Mouse (Mus musculus): ENCODE results near the gene Chd6.
A peak's percentile ranks its signal among the peaks of the same experiment; 100 is the strongest.

The Chd6 gene

DNA sequence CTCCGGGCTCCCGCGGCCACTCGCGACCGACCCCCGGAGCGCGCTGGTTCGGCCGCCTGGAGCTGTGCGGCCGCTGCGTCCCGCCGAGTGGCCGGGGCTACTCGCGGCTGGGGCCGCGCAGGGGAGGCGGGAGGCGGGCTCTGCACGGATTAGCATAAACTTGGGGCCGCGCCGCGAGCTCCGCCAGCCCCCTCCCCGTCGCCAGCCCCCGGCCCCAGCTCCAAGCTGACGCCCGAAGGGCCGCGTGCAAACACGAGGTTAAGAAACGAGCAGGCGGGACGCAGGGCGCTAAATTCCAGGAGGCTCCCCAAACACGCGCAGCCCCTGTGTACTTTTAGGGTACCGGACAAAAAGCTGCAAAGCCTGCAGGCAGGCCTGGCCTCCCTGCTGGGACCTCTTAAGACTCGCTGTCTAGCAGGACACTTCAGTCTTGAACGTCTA, 196.6 kb downstream of the Chd6 start, which contains the start of gene Emilin3:
Gene Emilin3, minus strand, starts transcription at position 98 of the 441 bp plus-strand sequence.
- TF ChIP-seq NANOG (IDR thresholded peaks at IDR 0.05; ENCODE audit: borderline replicate concordance, low read length) (no peak), CTCF (conservative IDR thresholded peaks at IDR 0.05; ENCODE audit: low read length) (no peak), POU5F1 (IDR thresholded peaks at IDR 0.05; ENCODE audit: borderline replicate concordance, low read length) (no peak)
- Histone ChIP-seq H3K27me3 (ENCODE audit: insufficient read depth, low read length) (peaks cover 98% of the 10 kb centered on the region), H3K9me3 (ENCODE audit: low read length) (no peaks in the 10 kb centered on the region), H3K36me3 (ENCODE audit: insufficient read depth, low read length) (no peaks in the 10 kb centered on the region), H3K4me1 (replicated peaks; ENCODE audit: low read depth, low read length) (peaks cover 31% of the 10 kb centered on the region), H3K4me3 (replicated peaks; ENCODE audit: low read length) (peak within 1 kb of the TSS; percentile 78)

DNA sequence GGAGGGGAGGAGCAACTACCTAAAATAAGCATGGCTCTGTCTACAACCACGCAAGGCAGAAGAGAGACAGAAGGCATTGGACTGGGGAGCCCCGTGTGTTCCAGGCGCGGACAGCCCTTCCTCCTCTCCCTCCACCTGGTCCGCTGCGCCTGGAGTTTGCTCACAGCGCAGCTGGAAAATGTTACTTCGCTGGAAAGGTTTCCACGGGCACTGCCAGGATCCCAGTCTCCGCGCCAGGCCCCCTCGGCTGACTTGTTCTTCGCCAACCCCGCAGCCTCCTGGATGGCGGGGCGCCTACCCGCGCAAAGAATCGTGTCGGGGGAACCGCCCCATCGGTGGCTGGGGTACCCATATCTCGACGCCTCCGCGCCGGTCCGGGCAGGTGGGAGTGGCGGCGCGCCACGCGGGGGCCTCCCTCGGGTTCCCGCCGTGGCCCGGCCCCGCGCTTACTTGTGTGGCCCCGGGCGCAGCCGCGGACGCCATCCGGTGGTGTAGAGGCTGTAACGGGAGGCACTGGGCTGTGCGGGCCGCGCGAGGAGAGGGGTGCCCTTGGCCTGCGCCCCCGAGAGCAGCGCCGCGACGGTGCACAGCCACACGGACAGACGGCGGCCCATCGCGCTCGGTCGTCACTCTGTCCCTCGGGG, 197.2 kb downstream of the Chd6 start:
- Histone ChIP-seq H3K4me1 (replicated peaks; ENCODE audit: low read depth, low read length) (peaks cover 27% of the 10 kb centered on the region), H3K4me3 (replicated peaks; ENCODE audit: low read length) (peak overlapping the region; percentile 78), H3K9me3 (ENCODE audit: low read length) (no peaks in the 10 kb centered on the region), H3K27me3 (ENCODE audit: insufficient read depth, low read length) (peaks cover 100% of the 10 kb centered on the region), H3K36me3 (ENCODE audit: insufficient read depth, low read length) (no peaks in the 10 kb centered on the region)
- no peak for TF ChIP-seq POU5F1 (IDR thresholded peaks at IDR 0.05; ENCODE audit: borderline replicate concordance, low read length)
- no peak for TF ChIP-seq CTCF (conservative IDR thresholded peaks at IDR 0.05; ENCODE audit: low read length)
- no peak for TF ChIP-seq NANOG (IDR thresholded peaks at IDR 0.05; ENCODE audit: borderline replicate concordance, low read length)

GRCm38 (mm10) chr2:160910633-160911032, 198.2 kb downstream of the Chd6 start:
- H3K36me3 ChIP-seq (ENCODE audit: insufficient read depth, low read length): no peaks in the 10 kb centered on the region
- H3K4me3 ChIP-seq (replicated peaks; ENCODE audit: low read length): no peak overlapping the region
- H3K27me3 ChIP-seq (ENCODE audit: insufficient read depth, low read length): peaks cover 94% of the 10 kb centered on the region
- TF ChIP-seq POU5F1 (IDR thresholded peaks at IDR 0.05; ENCODE audit: borderline replicate concordance, low read length) (no peak), CTCF (conservative IDR thresholded peaks at IDR 0.05; ENCODE audit: low read length) (no peak)
- H3K4me1 ChIP-seq (replicated peaks; ENCODE audit: low read depth, low read length): peaks cover 26% of the 10 kb centered on the region
- H3K9me3 ChIP-seq (ENCODE audit: low read length): no peaks in the 10 kb centered on the region

DNA sequence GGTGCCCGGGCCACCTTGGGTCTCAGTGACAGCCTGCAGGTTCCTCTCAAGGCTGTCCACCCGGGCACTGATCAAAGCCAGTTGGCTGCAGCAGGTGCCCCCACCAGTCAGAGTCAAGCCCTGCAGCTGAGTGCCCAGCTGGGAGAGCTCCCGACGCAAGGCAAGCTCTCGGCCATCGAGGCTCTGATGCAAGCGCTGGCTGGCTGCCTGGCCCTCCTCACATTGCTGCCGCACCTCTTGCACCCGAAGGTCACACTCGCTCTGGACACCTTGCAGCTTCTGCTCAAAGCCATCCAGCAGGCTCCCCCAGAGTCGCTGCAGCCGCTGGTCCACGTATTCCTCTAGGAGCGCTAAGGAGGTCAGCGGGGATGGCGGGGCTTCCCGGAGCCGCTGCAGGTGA, 200.3 kb downstream of the Chd6 start:
- no peaks in the 10 kb centered on the region for H3K9me3 ChIP-seq (ENCODE audit: low read length)
- peaks cover 7% of the 10 kb centered on the region; the same call in 1 of the 2 replicates for H3K36me3 ChIP-seq (ENCODE audit: insufficient read depth, low read length)
- TF ChIP-seq CTCF (conservative IDR thresholded peaks at IDR 0.05; ENCODE audit: low read length) (no peak), NANOG (IDR thresholded peaks at IDR 0.05; ENCODE audit: borderline replicate concordance, low read length) (no peak), POU5F1 (IDR thresholded peaks at IDR 0.05; ENCODE audit: borderline replicate concordance, low read length) (no peak)
- peaks cover 74% of the 10 kb centered on the region for H3K27me3 ChIP-seq (ENCODE audit: insufficient read depth, low read length)
- peak overlapping the region; percentile 32 for H3K4me3 ChIP-seq (replicated peaks; ENCODE audit: low read length)
- H3K4me1 ChIP-seq (replicated peaks; ENCODE audit: low read depth, low read length): peaks cover 20% of the 10 kb centered on the region

- H3K36me3 ChIP-seq (ENCODE audit: insufficient read depth, low read length): peaks cover 12% of the 10 kb centered on the region; the same call in 1 of the 2 replicates
- no peak overlapping the region for H3K4me3 ChIP-seq (replicated peaks; ENCODE audit: low read length)
- H3K27me3 ChIP-seq (ENCODE audit: insufficient read depth, low read length): peaks cover 52% of the 10 kb centered on the region
- H3K4me1 ChIP-seq (replicated peaks; ENCODE audit: low read depth, low read length): peaks cover 11% of the 10 kb centered on the region
- no peak for TF ChIP-seq POU5F1 (IDR thresholded peaks at IDR 0.05; ENCODE audit: borderline replicate concordance, low read length)
- no peak for TF ChIP-seq CTCF (conservative IDR thresholded peaks at IDR 0.05; ENCODE audit: low read length)
- no peak for TF ChIP-seq NANOG (IDR thresholded peaks at IDR 0.05; ENCODE audit: borderline replicate concordance, low read length)
- H3K9me3 ChIP-seq (ENCODE audit: low read length): no peaks in the 10 kb centered on the region
These were observed 202.8 kb downstream of the Chd6 start for GRCm38 (mm10) chr2:160906101-160906500.

DNA sequence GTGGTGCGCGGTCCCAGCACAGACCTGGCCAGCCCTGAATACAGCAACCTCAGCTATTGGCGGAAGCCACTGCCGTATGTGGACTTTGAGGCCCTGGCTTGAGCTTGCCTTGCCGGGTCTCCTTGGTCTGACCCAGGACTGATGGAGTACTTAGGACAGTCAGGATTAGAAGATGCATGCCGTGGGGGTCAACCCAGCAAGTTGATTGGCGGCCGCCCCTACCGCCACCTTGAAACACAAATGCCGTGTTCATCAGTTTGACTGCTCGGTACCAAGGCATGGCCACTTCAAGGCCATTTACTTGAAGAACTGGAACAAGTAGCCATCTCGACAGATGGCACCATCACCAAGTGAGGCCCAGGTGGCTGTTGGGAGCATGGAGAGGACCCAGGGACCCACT, 203.6 kb downstream of the Chd6 start:
- H3K4me3 ChIP-seq (replicated peaks; ENCODE audit: low read length): no peak overlapping the region
- H3K27me3 ChIP-seq (ENCODE audit: insufficient read depth, low read length): peaks cover 44% of the 10 kb centered on the region
- no peaks in the 10 kb centered on the region for H3K9me3 ChIP-seq (ENCODE audit: low read length)
- H3K36me3 ChIP-seq (ENCODE audit: insufficient read depth, low read length): peaks cover 12% of the 10 kb centered on the region; the same call in 1 of the 2 replicates
- peaks cover 11% of the 10 kb centered on the region for H3K4me1 ChIP-seq (replicated peaks; ENCODE audit: low read depth, low read length)
- no peak for TF ChIP-seq NANOG (IDR thresholded peaks at IDR 0.05; ENCODE audit: borderline replicate concordance, low read length)
- TF ChIP-seq CTCF (conservative IDR thresholded peaks at IDR 0.05; ENCODE audit: low read length): no peak
- TF ChIP-seq POU5F1 (IDR thresholded peaks at IDR 0.05; ENCODE audit: borderline replicate concordance, low read length): no peak

- Histone ChIP-seq H3K36me3 (ENCODE audit: insufficient read depth, low read length) (peaks cover 31% of the 10 kb centered on the region), H3K4me3 (replicated peaks; ENCODE audit: low read length) (no peak overlapping the region), H3K9me3 (ENCODE audit: low read length) (no peaks in the 10 kb centered on the region), H3K4me1 (replicated peaks; ENCODE audit: low read depth, low read length) (no peaks in the 10 kb centered on the region), H3K27me3 (ENCODE audit: insufficient read depth, low read length) (peaks cover 10% of the 10 kb centered on the region)
- TF ChIP-seq POU5F1 (IDR thresholded peaks at IDR 0.05; ENCODE audit: borderline replicate concordance, low read length): no peak
- TF ChIP-seq NANOG (IDR thresholded peaks at IDR 0.05; ENCODE audit: borderline replicate concordance, low read length): no peak
- no peak for TF ChIP-seq CTCF (conservative IDR thresholded peaks at IDR 0.05; ENCODE audit: low read length)
These were observed 207.0 kb downstream of the Chd6 start for GRCm38 (mm10) chr2:160901656-160902412.
